Mouse (Mus musculus): ENCODE results near the gene Rnase13.

Gene Rnase13

GRCm38 (mm10) chr14:51913062-51913959 lies 9.3 kb downstream of the Rnase13 start:
- DNase-seq (ENCODE audit: low spot score), result peak; percentile 55

GRCm38 (mm10) chr14:51912391-51913061 lies 10.0 kb downstream of the Rnase13 start:
- no peak for DNase-seq (ENCODE audit: low spot score)

GRCm38 (mm10) chr14:51911301-51911700 lies 11.3 kb downstream of the Rnase13 start:
- no peak for DNase-seq (ENCODE audit: low spot score)

GRCm38 (mm10) chr14:51906102-51906501 lies 16.5 kb downstream of the Rnase13 start:
- no peak for DNase-seq (ENCODE audit: low spot score)

GRCm38 (mm10) chr14:51904706-51905105 lies 17.9 kb downstream of the Rnase13 start:
- no peak for DNase-seq (ENCODE audit: low spot score)

- no peak for DNase-seq (ENCODE audit: low spot score)
These were observed 18.8 kb downstream of the Rnase13 start for GRCm38 (mm10) chr14:51903782-51904181.

GRCm38 (mm10) chr14:51902806-51903710 lies 19.5 kb downstream of the Rnase13 start:
- DNase-seq (ENCODE audit: low spot score), result peak; percentile 54

- no peak for DNase-seq (ENCODE audit: low spot score)
These were observed 23.2 kb downstream of the Rnase13 start for GRCm38 (mm10) chr14:51899351-51899750.

GRCm38 (mm10) chr14:51896539-51897170 lies 25.9 kb downstream of the Rnase13 start:
- no peak for DNase-seq (ENCODE audit: low spot score)

- DNase-seq (ENCODE audit: low spot score), result no peak
These were observed 26.6 kb downstream of the Rnase13 start for GRCm38 (mm10) chr14:51896019-51896418.

- DNase-seq (ENCODE audit: low spot score), result no peak
These were observed 27.5 kb downstream of the Rnase13 start for GRCm38 (mm10) chr14:51895071-51895470.

- DNase-seq (ENCODE audit: low spot score), result no peak
These were observed 28.8 kb downstream of the Rnase13 start for GRCm38 (mm10) chr14:51893809-51894208.

- DNase-seq (ENCODE audit: low spot score), result no peak
These were observed 29.3 kb downstream of the Rnase13 start for GRCm38 (mm10) chr14:51893094-51893794.

GRCm38 (mm10) chr14:51892191-51892939 lies 30.2 kb downstream of the Rnase13 start, which contains the start of gene Slc39a2:
Gene Slc39a2, plus strand, starts transcription at chr14:51892889.
- no peak for DNase-seq (ENCODE audit: low spot score)

- no peak for DNase-seq (ENCODE audit: low spot score)
These were observed 32.7 kb downstream of the Rnase13 start for GRCm38 (mm10) chr14:51889833-51890232.

GRCm38 (mm10) chr14:51886051-51886450 lies 36.5 kb downstream of the Rnase13 start:
- no peak for DNase-seq (ENCODE audit: low spot score)

GRCm38 (mm10) chr14:51884598-51885331 lies 37.8 kb downstream of the Rnase13 start, which contains the start of gene Mettl17:
Gene Mettl17, plus strand, starts transcription at chr14:51884842.
- peak; percentile 62 for DNase-seq (ENCODE audit: low spot score)

GRCm38 (mm10) chr14:51884031-51884544 lies 38.5 kb downstream of the Rnase13 start:
- DNase-seq (ENCODE audit: low spot score), result no peak

- no peak for DNase-seq (ENCODE audit: low spot score)
These were observed 39.0 kb downstream of the Rnase13 start for GRCm38 (mm10) chr14:51883527-51884030.
